Mouse (Mus musculus) heart, postnatal 0 days (tissue): ENCODE measurements at regions not wholly inside any gene's neighbourhood (a gene's known extent, or its start where the extent isn't known, plus 50 kb on each side); places are given as distances from the start of the nearest gene placed in this dataset.

Experiments used
- ATAC-seq: fragments of 200-750 bp; cut with Nextera tagmentation; 2 replicates; pipeline ENCODE4 v1.8.0; 2017; ENCODE audit warnings: low read depth, moderate number of reproducible peaks, moderate library complexity; ENCODE audit not compliant: insufficient read depth
- DNase-seq: peaks from one replicate; pipeline ENCODE4 v3.0.0-alpha.2; 2016; ENCODE audit warnings: low spot score
- H3K27ac ChIP-seq: fragments of 300-500 bp; sonication (generic); 2 replicates; pipeline ENCODE4 v1.5.1; 2014; ENCODE audit warnings: low read depth, mild to moderate bottlenecking
- H3K27me3 ChIP-seq: fragments of 300-500 bp; sonication (generic); 2 replicates; pipeline ENCODE4 v1.6.1; 2014; ENCODE audit warnings: low read length, mixed read lengths; ENCODE audit not compliant: control insufficient read depth, insufficient read depth
- H3K36me3 ChIP-seq: fragments of 300-500 bp; sonication (generic); replicated peaks from 2 replicates; pipeline ENCODE4 v1.6.1; 2014; ENCODE audit warnings: low read length, mixed read lengths; ENCODE audit not compliant: control insufficient read depth, insufficient read depth
- H3K4me1 ChIP-seq: fragments of 300-500 bp; sonication (generic); 2 replicates; pipeline ENCODE4 v1.6.1; 2014; ENCODE audit warnings: antibody characterized with exemption; ENCODE audit not compliant: control insufficient read depth, insufficient read depth
- H3K4me2 ChIP-seq: fragments of 300-500 bp; sonication (generic); 2 replicates; pipeline ENCODE4 v1.6.1; 2014; ENCODE audit warnings: low read depth, mild to moderate bottlenecking, low read length, moderate library complexity
- H3K4me3 ChIP-seq: fragments of 300-500 bp; sonication (generic); 2 replicates; pipeline ENCODE4 v1.5.1; 2014; ENCODE audit warnings: low read depth, low read length
- H3K9ac ChIP-seq: fragments of 300-500 bp; sonication (generic); replicated peaks from 2 replicates; pipeline ENCODE4 v1.6.1; 2014; ENCODE audit warnings: low read depth, low read length, mixed read lengths
- H3K9me3 ChIP-seq: fragments of 300-500 bp; sonication (generic); replicated peaks from 2 replicates; pipeline ENCODE4 v1.6.1; 2016; ENCODE audit warnings: low read length; ENCODE audit not compliant: control insufficient read depth
- CTCF ChIP-seq: IDR thresholded peaks from 2 replicates; pipeline ENCODE4 v1.5.1; 2016; ENCODE audit warnings: antibody characterized with exemption, control low read depth, low read depth
- EP300 ChIP-seq: IDR thresholded peaks from 2 replicates; pipeline ENCODE4 v1.6.1; 2016; ENCODE audit warnings: antibody characterized with exemption, low read depth
- WGBS: fragments of 180-500 bp; shearing (Covaris S2); extraction: QIAGEN DNeasy Blood & Tissue Kit; methylation state at CpG from one replicate; pipeline ENCODE4 v1.1.7; 2014; 5-methylcytosine and 5-hydroxymethylcytosine counted together

GRCm38 (mm10) chr15:62053420-62054239 lies 1130.8 kb upstream of the A1bg start:
- Histone ChIP-seq H3K27ac (peak overlapping the region; percentile 63; the same call in 1 of the 2 replicates), H3K9me3 (0 out of 2 replicates have a peak, but pooled peaks cover 6% of the 10 kb centered on the region), H3K9ac (no peak overlapping the region), H3K4me1 (peaks cover 7% of the 10 kb centered on the region; the same call in 1 of the 2 replicates), H3K27me3 (no peaks in the 10 kb centered on the region), H3K4me3 (no peak overlapping the region), H3K4me2 (no peak overlapping the region), H3K36me3 (no peaks in the 10 kb centered on the region)
- no peak for TF ChIP-seq EP300
- no peak for TF ChIP-seq CTCF
- 66% methylated on average over 8 of the region's 8 CpGs for WGBS
- DNase-seq (no peak), ATAC-seq (no peak)

GRCm38 (mm10) chr15:62049416-62049815 lies 1126.6 kb upstream of the A1bg start:
- DNase-seq, result no peak
- Histone ChIP-seq H3K4me3 (no peak overlapping the region), H3K27ac (no peak overlapping the region), H3K9ac (no peak overlapping the region), H3K9me3 (0 out of 2 replicates have a peak, but pooled peaks cover 6% of the 10 kb centered on the region), H3K27me3 (no peaks in the 10 kb centered on the region), H3K4me2 (no peak overlapping the region), H3K4me1 (peaks cover 10% of the 10 kb centered on the region; the same call in 1 of the 2 replicates), H3K36me3 (no peaks in the 10 kb centered on the region)
- ATAC-seq, result peak; percentile 20; the same call in 1 of the 2 replicates
- TF ChIP-seq EP300 (no peak), CTCF (no peak)
- WGBS, result 66% methylated on average over 9 of the region's 9 CpGs

- Histone ChIP-seq H3K9ac (no peak overlapping the region), H3K4me2 (no peak overlapping the region), H3K4me3 (no peak overlapping the region), H3K9me3 (0 out of 2 replicates have a peak, but pooled peaks cover 6% of the 10 kb centered on the region), H3K4me1 (peaks cover 11% of the 10 kb centered on the region; the same call in 1 of the 2 replicates), H3K27me3 (no peaks in the 10 kb centered on the region), H3K27ac (no peak overlapping the region), H3K36me3 (no peaks in the 10 kb centered on the region)
- TF ChIP-seq CTCF, result no peak
- no peak for TF ChIP-seq EP300
- no peak for DNase-seq
- 78% methylated on average over 4 of the region's 4 CpGs for WGBS
- ATAC-seq, result no peak
These were observed 1126.2 kb upstream of the A1bg start for GRCm38 (mm10) chr15:62048981-62049380.

- no peak overlapping the region for H3K4me3 ChIP-seq
- H3K9ac ChIP-seq, result no peak overlapping the region
- TF ChIP-seq CTCF, result no peak
- TF ChIP-seq EP300, result no peak
- H3K9me3 ChIP-seq, result 0 out of 2 replicates have a peak, but pooled peaks cover 6% of the 10 kb centered on the region
- no peak overlapping the region for H3K27ac ChIP-seq
- DNase-seq (no peak), ATAC-seq (no peak)
- WGBS, result 77% methylated on average over 3 of the region's 3 CpGs
- no peak overlapping the region for H3K4me2 ChIP-seq
- no peaks in the 10 kb centered on the region for H3K36me3 ChIP-seq
- H3K27me3 ChIP-seq, result no peaks in the 10 kb centered on the region
- 0 out of 2 replicates have a peak, but pooled peaks cover 4% of the 10 kb centered on the region for H3K4me1 ChIP-seq
These were observed 1123.5 kb upstream of the A1bg start for GRCm38 (mm10) chr15:62046276-62046675.

- WGBS, result 87% methylated on average over 7 of the region's 7 CpGs
- H3K9ac ChIP-seq, result no peak overlapping the region
- DNase-seq (no peak), ATAC-seq (no peak)
- no peaks in the 10 kb centered on the region for H3K36me3 ChIP-seq
- no peaks in the 10 kb centered on the region for H3K9me3 ChIP-seq
- H3K27me3 ChIP-seq, result no peaks in the 10 kb centered on the region
- H3K4me3 ChIP-seq, result no peak overlapping the region
- 0 out of 2 replicates have a peak, but pooled peaks cover 4% of the 10 kb centered on the region for H3K4me1 ChIP-seq
- TF ChIP-seq CTCF (no peak), EP300 (no peak)
- H3K27ac ChIP-seq, result no peak overlapping the region
- no peak overlapping the region for H3K4me2 ChIP-seq
These were observed 1122.0 kb upstream of the A1bg start for GRCm38 (mm10) chr15:62044654-62045335.
